Mouse (Mus musculus) limb, embryonic 10.5 days (tissue): ENCODE data around the gene D2hgdh. TPM values are rescaled to one million over a fixed set of nuclear protein-coding genes. Genes with fewer than 3 reads are reported as not detected.

Experiments used
- DNase-seq: peaks from one replicate; pipeline ENCODE4 v3.0.0-alpha.2; 2017; ENCODE audit warnings: low spot score
- H3K27ac ChIP-seq: fragments of 300-500 bp; sonication (generic); 2 replicates; pipeline ENCODE4 v1.5.1; 2016; ENCODE audit warnings: mild to moderate bottlenecking
- H3K27me3 ChIP-seq: fragments of 300-500 bp; sonication (generic); 2 replicates; pipeline ENCODE4 v1.6.1; 2016; ENCODE audit warnings: low read depth, mild to moderate bottlenecking; ENCODE audit not compliant: poor library complexity, severe bottlenecking
- H3K36me3 ChIP-seq: fragments of 300-500 bp; sonication (generic); 2 replicates; pipeline ENCODE4 v1.6.1; 2016; ENCODE audit warnings: mild to moderate bottlenecking, moderate library complexity
- H3K4me1 ChIP-seq: fragments of 300-500 bp; sonication (generic); 2 replicates; pipeline ENCODE4 v1.6.1; 2016
- H3K4me3 ChIP-seq: fragments of 300-500 bp; sonication (generic); 2 replicates; pipeline ENCODE4 v1.5.1; 2016; ENCODE audit warnings: mild to moderate bottlenecking, moderate library complexity
- H3K9me3 ChIP-seq: fragments of 300-500 bp; sonication (generic); replicated peaks from 2 replicates; pipeline ENCODE4 v1.6.1; 2016; ENCODE audit warnings: mild to moderate bottlenecking
- WGBS: fragments of 180-500 bp; shearing (Covaris S2); methylation state at CpG from one replicate; pipeline ENCODE4 v1.1.7; 2016; 5-methylcytosine and 5-hydroxymethylcytosine counted together
- polyA plus RNA-seq: library from polyadenylated mRNA; unstranded; fragments of >200 nt; fragmentation: Nextera tagmentation; extraction: Ambion mirVana; gene quantifications from 2 replicates; pipeline ENCODE4 v1.2.1, GENCODE M21; 2016

The D2hgdh gene
- polyA plus RNA-seq = 13.7 and 15.0 TPM in 2 replicates

DNA sequence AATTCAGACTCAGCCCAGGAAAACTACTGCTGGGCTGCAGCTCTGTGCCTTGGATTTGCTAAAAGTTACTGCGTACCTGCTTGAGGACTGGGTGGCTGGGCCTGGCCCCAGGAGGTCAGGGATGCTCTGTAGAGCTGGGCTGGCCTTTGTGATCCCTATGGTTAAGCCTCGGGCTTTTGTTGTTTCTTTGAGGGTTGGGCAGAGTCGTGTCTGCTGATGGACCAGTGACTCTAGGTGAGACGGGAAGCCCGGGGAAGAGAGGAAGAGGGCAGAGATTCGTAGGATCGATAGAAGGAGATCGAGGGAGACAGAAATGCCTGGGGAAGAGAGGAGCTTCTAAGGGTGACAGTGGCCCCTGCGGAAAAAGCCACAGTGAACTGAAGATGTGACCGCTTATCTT, at the start of gene D2hgdh:
Gene D2hgdh (plus strand): TSS at position 301 of the 400 bp plus-strand sequence.
- peaks cover 18% of the 10 kb centered on the region for H3K4me1 ChIP-seq
- H3K4me3 ChIP-seq = peak within 1 kb of the TSS; percentile 73
- H3K9me3 ChIP-seq = no peaks in the 10 kb centered on the region
- no peak for DNase-seq
- 9% methylated on average over 10 of the region's 10 CpGs for WGBS
- peaks cover 25% of the 10 kb centered on the region for H3K36me3 ChIP-seq
- no peaks in the 10 kb centered on the region for H3K27me3 ChIP-seq
- H3K27ac ChIP-seq = peak within 1 kb of the TSS; percentile 92

DNA sequence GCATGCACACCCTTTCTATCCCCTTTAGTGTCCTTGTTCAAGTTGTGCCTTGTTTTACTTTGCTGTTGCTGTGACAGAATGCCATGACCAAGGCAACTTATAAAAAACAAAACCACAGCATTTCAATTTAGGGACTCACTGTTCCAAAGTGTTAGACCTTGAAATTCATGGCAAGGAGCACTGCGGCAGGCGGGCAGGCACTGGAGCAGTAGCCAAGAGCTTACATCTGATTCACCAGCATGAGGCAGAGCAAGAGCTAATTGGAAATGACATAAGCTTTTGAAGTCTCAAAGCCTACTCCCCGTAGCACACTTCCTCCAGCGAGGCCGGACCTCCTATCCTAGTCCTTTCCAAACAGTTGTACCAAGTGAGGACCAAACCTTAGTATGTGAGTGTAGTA, 48.0 kb upstream of the D2hgdh start:
- DNase-seq = no peak
- H3K27ac ChIP-seq = no peak overlapping the region
- no peaks in the 10 kb centered on the region for H3K9me3 ChIP-seq
- H3K36me3 ChIP-seq = peaks cover 96% of the 10 kb centered on the region
- no peak overlapping the region for H3K4me3 ChIP-seq
- no peaks in the 10 kb centered on the region for H3K4me1 ChIP-seq
- WGBS = 92% methylated on average over 5 of the region's 5 CpGs
- H3K27me3 ChIP-seq = no peaks in the 10 kb centered on the region

DNA sequence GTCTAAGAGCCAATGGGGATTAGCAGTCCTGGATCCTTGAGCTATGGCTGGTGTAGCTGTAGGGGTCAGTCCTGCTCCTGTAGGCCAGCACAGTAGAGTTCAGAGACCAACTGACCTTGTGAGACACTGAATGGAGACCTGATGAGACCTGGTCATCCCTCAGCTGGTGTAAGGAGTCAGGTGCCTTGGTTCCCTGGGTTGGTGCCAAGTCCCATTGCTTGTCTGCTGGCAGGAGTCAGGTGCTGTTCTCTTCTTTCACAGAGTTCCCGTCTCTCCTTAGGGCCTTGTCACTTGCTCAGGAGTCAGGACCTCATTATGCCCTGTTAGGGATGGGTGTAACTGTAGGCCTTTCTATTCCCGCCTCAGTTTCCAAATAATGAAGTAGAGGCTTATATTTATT, 37.8 kb upstream of the D2hgdh start:
- DNase-seq = no peak
- WGBS = 89% methylated on average over 2 of the region's 2 CpGs

DNA sequence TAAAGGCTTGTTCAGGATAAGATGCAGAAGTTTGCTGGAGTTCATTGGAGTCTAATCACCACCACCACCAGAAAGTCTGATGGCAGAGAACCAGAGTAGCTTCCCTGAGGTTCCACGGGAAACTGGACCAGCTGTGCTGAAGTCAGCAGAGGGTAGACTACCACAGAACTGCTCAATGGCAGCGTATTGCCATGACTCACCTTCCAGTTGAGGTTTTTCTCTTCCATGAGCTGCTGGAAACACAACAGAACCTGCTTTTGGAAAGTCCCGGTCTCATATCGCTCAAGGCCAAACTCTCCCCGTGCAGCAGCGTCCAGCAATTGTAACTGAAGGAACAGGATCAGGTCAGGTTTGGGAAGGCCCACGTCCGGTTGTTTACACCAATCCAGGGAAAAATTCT, 30.2 kb upstream of the D2hgdh start:
- no peaks in the 10 kb centered on the region for H3K27me3 ChIP-seq
- no peak overlapping the region for H3K27ac ChIP-seq
- H3K4me3 ChIP-seq = no peak overlapping the region
- H3K4me1 ChIP-seq = no peaks in the 10 kb centered on the region
- peaks cover 99% of the 10 kb centered on the region for H3K36me3 ChIP-seq
- no peak for DNase-seq
- 95% methylated on average over 8 of the region's 8 CpGs for WGBS
- H3K9me3 ChIP-seq = no peaks in the 10 kb centered on the region

More for the DNA sequence above, 37.8 kb upstream of the D2hgdh start:
- Histone ChIP-seq H3K4me3 (no peak overlapping the region), H3K27me3 (no peaks in the 10 kb centered on the region), H3K36me3 (peaks cover 99% of the 10 kb centered on the region), H3K27ac (no peak overlapping the region), H3K9me3 (no peaks in the 10 kb centered on the region; the same call in 1 of the 2 replicates), H3K4me1 (no peaks in the 10 kb centered on the region)

DNA sequence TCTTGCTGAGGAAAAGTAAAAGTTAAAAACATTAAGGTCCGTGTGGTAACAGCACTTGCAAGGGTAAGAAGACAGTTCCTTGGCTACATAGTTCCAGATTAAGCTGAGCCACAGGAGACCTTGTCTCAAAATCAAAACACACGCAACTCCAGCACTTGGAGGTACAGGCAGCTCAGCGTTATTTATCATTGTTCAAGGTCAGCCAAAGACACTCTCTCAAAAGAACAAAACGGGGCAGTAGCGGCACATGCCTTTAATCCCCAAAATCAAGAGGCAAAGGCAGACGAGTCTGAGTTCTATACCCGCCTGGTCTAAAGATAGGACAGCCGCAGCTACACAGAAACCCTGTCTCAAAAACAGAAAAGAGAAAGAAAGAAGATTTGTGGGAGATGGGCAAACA, 28.8 kb upstream of the D2hgdh start:
- Histone ChIP-seq H3K36me3 (peaks cover 99% of the 10 kb centered on the region), H3K27me3 (no peaks in the 10 kb centered on the region), H3K4me1 (peaks cover 5% of the 10 kb centered on the region), H3K9me3 (no peaks in the 10 kb centered on the region), H3K27ac (no peak overlapping the region), H3K4me3 (no peak overlapping the region)
- WGBS = 93% methylated on average over 8 of the region's 8 CpGs
- no peak for DNase-seq

DNA sequence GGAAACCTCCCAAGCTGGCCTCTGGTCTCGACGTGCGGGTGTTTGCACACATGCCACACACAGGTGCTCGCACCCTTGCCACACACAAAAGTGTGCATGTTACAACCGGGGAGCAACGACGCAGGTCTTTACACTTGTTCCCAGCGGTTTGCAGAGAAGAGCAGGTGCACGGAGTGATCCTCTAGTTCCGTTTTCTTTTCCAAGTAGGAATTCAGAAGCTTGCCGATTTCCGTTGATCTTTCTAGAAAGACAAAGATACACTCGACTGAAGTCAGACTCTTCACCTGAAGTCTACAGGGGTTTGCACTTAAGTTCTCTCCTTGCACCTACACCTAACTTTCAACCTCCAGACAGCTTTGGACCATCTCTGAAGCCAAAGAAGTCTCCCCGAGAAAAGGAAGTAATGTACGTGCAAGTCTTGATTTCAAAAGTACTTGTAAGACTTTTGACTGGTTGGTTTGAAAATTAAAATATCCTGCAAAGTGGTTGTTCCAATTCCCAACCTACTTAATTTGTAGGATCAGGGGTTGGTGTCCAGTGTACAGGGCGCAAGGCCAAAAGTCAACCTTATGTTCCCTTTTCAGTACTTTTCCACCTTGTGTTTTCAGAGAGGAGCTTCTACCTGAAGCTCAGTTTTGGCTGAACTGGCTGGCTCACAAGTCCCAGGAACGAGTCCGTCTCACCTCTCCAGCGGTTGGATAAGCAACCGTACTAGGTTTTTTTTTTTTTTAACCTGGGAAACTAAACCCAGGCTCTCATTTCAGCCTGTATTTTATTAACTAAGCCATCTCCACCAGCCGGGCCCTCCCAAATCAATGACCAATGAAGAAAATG, 23.8 kb upstream of the D2hgdh start:
- Histone ChIP-seq H3K4me1 (peaks cover 36% of the 10 kb centered on the region), H3K9me3 (no peaks in the 10 kb centered on the region), H3K27me3 (no peaks in the 10 kb centered on the region), H3K27ac (peak overlapping the region; percentile 92), H3K36me3 (peaks cover 57% of the 10 kb centered on the region), H3K4me3 (peak overlapping the region; percentile 76)
- WGBS = 80% methylated on average over 21 of the region's 21 CpGs
- DNase-seq = no peak

DNA sequence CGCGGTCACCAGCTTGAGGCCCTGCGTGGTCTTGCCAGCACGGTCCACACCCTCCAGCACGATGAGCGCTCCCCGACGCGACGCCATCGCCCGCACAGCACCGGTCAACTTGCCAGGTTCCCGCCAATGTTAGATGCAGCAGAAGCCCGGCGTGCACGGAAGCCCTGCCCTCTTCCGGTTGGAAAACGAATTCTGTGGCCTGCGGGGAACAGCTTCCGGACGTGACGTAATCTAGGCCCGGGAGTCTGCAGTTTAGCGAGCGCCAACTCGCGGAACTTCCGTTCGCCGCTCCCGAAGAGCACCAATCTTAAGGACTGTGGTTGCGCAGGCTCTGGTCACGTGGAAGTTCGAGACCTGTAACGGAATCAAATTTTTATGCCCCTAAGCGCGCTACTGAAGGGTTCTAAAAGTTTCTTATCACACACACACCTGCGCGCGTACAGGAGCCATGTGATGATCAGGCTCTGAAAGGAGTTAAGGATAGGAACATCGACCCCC, 22.9 kb upstream of the D2hgdh start, which contains the start of gene Dtymk:
Gene Dtymk (minus strand): TSS at position 194 of the 498 bp plus-strand sequence.
- Histone ChIP-seq H3K4me3 (peak within 1 kb of the TSS; percentile 76), H3K36me3 (peaks cover 57% of the 10 kb centered on the region), H3K9me3 (no peaks in the 10 kb centered on the region), H3K4me1 (peaks cover 36% of the 10 kb centered on the region), H3K27ac (peak within 1 kb of the TSS; percentile 92), H3K27me3 (no peaks in the 10 kb centered on the region)
- peak; percentile 97 for DNase-seq
- under 1% methylated on average over 42 of the region's 42 CpGs for WGBS

DNA sequence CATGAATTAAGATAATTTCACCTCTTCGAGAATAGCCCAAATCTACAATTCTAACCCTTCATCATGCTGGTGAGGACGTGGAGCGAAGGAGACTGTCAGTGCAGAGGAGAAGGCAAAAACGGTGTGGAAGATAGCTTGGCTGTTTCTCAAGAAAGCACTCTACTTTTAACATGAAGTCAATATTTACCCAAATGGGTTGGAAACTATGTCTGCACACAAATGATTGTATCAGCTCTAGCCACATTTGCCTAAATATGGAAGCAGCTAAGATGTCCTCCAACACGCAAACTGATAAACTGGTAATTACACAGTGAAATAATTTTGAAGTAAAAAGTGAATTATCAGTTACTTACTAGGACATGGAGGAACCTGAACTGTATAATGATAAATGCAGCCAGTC, 21.9 kb upstream of the D2hgdh start:
- Histone ChIP-seq H3K4me3 (peak overlapping the region; percentile 81), H3K9me3 (no peaks in the 10 kb centered on the region), H3K4me1 (peaks cover 36% of the 10 kb centered on the region), H3K27ac (peak overlapping the region; percentile 97), H3K27me3 (no peaks in the 10 kb centered on the region), H3K36me3 (peaks cover 55% of the 10 kb centered on the region)
- DNase-seq = no peak
- WGBS = 89% methylated on average over 5 of the region's 5 CpGs

DNA sequence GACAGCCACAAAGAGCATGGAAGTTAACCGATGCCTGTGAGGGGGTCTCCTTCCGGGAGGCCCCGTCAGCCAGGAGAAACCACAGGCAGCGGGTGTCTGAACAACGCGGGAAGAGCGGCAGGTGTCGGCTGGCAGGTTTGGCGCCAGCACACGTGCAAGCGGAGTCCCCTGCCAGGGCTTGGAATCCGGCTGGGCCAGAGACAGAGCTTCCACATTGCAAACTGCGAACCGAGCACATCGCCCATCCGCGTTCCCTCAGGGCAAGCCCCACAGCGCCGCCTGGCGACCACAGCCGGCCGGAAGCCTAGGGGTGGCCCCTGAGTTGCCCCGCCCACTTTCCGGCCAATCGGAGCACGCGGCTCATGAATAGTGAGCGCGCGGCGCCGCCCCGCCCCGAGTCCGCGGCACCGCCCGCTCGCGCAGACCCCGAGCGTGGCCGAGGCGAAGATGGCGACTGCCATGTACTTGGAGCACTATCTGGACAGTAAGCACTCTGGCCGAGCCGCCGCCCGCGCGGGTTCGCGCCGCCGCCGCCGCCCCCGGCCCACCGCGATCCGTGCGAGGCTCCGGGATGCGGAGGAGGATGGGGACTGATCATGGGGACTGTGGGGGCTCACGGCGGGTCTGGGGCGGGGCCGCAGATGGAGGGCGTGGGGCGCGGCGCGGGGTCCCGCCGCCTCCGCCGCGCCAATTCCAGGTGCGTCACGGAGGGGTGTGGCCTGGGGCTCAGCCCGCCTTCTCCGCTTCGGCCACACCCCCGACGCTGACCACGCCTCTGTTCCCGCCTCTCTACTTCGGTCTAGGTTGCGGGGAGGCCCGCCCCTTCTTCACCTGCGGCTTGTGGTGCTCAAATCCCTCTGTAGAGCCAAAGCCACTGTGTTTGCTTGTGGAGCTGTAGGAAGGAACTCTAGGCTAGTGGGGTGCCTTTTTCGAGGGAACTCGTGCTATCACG, 20.9 kb upstream of the D2hgdh start, which contains the start of gene Ing5:
Gene Ing5 (plus strand): TSS at position 410 of the 952 bp plus-strand sequence.
- Histone ChIP-seq H3K4me1 (peaks cover 36% of the 10 kb centered on the region), H3K36me3 (peaks cover 55% of the 10 kb centered on the region), H3K4me3 (peak within 1 kb of the TSS; percentile 81), H3K27ac (peak within 1 kb of the TSS; percentile 97), H3K27me3 (no peaks in the 10 kb centered on the region), H3K9me3 (no peaks in the 10 kb centered on the region)
- peak; percentile 100 for DNase-seq
- WGBS = under 1% methylated on average over 94 of the region's 94 CpGs

DNA sequence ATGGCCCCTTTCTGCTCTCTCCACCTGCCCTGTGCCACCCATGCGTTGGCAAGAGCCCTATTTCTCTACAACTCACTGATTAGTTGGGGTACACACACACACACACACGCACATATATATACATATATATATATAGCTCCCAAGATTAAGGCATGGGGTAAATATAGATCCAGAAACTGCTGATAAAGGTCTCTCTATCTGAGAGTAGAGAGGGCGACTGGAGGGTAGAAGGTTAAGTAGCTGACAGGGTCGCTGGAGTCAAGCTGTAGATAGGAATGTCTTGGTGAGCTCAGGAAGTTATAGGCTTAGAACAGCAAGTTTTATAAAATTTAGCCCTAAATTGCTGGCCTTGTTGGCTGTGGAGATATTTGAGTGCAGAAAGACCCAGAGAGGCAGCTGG, 19.9 kb upstream of the D2hgdh start:
- Histone ChIP-seq H3K36me3 (peaks cover 53% of the 10 kb centered on the region), H3K4me1 (peaks cover 36% of the 10 kb centered on the region), H3K27me3 (no peaks in the 10 kb centered on the region), H3K4me3 (peak overlapping the region; percentile 81), H3K9me3 (no peaks in the 10 kb centered on the region), H3K27ac (no peak overlapping the region)
- 84% methylated on average over 4 of the region's 4 CpGs for WGBS
- DNase-seq = no peak

DNA sequence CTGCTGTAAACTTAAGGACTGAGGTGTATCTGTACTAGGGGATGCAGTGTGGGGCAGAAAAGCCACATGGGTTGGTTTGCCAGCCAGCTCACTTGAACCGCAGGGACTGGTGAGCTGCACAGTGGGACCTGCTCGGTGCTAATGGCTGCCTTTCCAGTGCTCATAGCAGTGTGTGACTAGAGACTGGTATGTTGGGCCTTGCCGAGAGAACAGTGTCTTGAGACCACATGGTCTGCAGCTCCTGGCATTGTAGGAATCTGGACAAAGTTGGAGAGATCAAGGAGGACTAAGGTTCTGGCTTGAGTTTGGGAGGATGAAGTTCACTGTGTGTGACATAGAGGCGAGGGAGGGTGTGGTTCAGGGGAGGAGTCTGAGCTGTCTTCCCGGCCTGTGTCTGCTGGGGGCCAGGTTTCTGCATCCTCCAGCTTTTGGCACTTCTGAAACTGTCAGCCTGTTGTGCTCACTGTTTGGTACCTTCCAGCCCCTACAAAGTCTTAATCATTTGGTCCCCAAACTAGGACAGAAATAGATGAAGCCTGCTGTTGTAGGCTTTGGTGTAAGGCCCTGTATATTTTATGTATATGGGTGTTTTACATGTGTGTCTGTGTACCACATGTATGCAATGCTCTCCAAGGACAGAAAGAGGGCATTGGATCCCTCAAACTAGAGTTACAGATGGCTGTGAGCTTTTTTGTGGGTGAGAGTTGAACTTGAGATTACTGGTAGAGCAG, 19.3 kb upstream of the D2hgdh start:
- 83% methylated on average over 5 of the region's 5 CpGs for whole genome bisulfite sequencing
- Histone ChIP-seq H3K27me3 (no peaks in the 10 kb centered on the region), H3K36me3 (peaks cover 51% of the 10 kb centered on the region), H3K4me3 (no peak overlapping the region), H3K9me3 (no peaks in the 10 kb centered on the region), H3K4me1 (peaks cover 36% of the 10 kb centered on the region), H3K27ac (no peak overlapping the region)
- no peak for DNase-seq

DNA sequence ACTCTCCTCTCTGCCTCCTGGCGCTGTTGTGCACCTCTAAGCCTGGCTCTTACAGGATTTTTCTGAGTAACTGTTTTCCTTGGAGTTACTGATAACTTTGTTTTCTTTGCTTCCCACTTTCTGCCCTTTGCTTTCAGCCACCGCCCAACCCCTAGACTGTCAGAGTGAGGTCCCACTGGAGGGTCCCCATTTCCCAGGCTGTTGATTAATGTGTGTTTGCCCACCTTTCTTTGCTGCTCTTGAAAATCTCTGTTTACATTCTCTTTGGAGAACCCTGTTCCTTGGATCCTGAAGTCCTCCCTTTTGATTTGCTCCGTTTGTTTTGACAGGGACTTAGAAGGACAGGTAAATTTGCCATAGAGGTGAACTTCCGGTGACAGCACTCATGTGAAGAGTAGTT, 15.8 kb upstream of the D2hgdh start:
- 94% methylated on average over 4 of the region's 4 CpGs for WGBS
- Histone ChIP-seq H3K36me3 (peaks cover 81% of the 10 kb centered on the region), H3K4me3 (no peak overlapping the region), H3K27me3 (no peaks in the 10 kb centered on the region), H3K9me3 (no peaks in the 10 kb centered on the region), H3K4me1 (peaks cover 13% of the 10 kb centered on the region), H3K27ac (no peak overlapping the region)
- DNase-seq = no peak
